Mouse (Mus musculus) CH12F3 (cell line): ENCODE results near the gene Tnfrsf13c.

Experiments used
- in situ Hi-C: fragments of 300-500 bp; cut with MboI; formaldehyde crosslinking; loops from 2 replicates; pipeline ENCODE4 v1.14.3; 2020; ENCODE audit warnings: low sequenced_read_pairs

The Tnfrsf13c gene

DNA sequence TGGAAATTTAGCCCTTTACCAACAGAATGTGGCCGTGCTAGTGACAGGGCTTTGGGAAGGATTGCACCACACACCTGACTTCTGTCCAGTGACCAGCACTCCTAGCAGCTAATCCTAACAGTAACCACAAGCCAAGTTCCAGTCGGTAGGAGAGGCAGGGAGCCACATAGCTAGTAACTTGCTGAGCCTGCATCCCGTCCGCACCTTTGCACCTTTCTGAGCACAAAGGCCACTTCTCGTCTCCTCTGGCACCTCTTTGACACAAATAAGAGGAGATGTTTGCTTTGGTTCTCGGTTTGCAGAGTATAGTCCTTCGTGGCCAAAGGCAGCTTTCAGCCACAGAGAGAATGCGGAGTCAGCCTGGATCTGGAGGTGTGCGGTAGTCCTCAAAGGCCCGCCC, 39.5 kb downstream of the Tnfrsf13c start:
- in situ Hi-C loops = no loop called here

DNA sequence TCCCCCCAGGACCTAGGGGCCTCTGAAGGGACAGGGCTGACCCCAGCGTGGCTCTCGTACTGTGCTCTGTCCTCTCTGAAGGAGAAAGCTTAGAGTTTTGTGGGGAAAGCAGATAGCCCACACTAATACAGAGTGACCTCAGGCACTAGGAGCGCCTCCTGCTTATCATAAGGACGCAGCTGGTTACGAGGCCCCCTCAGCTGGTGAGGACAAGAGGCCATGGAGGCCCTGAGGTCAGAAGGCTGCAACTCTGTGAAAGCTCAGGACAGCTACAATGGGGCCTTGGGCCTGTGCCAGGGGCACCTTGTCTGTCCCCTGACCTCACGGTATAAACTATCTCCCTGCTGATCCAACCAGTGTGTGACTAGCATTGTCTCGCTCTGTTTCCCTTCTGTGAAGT, 40.0 kb downstream of the Tnfrsf13c start:
- in situ Hi-C loops = no loop called here

GRCm38 (mm10) chr15:82183596-82183995, 40.6 kb downstream of the Tnfrsf13c start:
- in situ Hi-C loops = no loop called here

DNA sequence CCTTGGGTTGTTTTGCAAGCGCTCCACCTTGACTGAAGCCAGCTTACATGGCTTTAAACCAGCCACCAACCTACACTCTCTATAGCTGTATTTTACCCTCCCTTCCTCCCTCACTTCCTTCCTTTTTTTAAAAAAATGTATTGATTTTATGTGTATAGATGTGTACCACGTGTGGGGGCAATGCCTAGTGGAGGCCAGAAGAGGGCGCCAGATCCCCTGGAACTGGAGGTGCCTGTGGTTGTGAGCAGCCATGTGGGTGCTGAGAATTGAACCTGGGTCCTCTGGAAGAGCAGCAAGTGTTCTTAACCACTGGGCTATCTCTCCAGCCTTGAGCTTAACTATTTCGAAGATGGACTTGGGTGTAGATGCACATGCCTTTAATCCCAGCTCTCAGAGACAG, 41.9 kb downstream of the Tnfrsf13c start:
- in situ Hi-C loops = no loop called here

DNA sequence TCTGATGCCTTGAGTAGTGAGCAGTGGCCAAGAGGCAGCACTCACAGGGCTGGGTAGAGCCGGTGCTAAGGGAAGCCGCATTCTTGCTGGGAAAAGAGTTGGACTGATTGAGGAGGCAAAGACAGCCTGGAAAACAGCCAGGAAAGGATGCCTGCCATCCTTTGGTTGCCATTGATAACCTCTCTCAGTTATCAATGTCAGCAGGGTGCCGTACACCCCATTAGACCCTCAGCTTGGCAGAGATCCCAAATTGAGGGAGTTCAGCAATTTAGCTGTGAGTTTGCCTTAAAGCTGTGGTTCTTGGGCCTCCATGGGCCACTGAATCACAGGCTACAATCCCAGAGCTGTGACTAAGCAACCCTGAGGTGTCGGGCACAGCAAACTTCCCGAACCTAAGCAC, 43.0 kb downstream of the Tnfrsf13c start:
- in situ Hi-C loops = no loop called here

- in situ Hi-C loops = no loop called here
These were observed 46.4 kb downstream of the Tnfrsf13c start for GRCm38 (mm10) chr15:82177743-82178290.

- in situ Hi-C loops = no loop called here
These were observed 49.1 kb downstream of the Tnfrsf13c start for GRCm38 (mm10) chr15:82175091-82175490.

DNA sequence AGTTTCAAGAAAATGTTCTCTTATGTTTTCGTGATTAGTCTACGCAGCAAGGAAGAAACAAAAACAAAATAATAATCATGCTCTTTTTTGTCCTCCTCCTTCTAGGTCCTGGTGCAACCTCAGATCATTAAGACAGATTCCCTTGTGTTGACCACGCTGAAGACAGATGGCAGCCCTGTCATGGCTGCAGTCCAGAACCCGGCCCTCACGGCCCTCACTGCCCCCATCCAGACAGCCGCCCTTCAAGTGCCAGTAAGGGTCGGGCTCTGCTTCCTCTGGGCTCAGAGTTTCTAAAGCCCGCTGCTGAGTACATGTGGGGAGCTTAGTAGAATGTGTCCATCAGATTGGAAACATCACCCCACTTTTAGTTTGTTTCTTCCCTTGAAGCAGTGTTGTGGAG, 51.5 kb downstream of the Tnfrsf13c start:
- in situ Hi-C loops = no loop called here
